Mouse (Mus musculus): Measurements from ENCODE around the gene Acadl. TPM values are rescaled to one million over a fixed set of nuclear protein-coding genes. Genes with fewer than 3 reads are reported as not detected.
A peak's percentile ranks its signal among the peaks of the same experiment; 100 is the strongest.

Acadl gene
- polyA plus RNA-seq, 2 experiments = 34.8 to 105 TPM

GRCm38 (mm10) chr1:66880217-66880616 is 17.1 kb upstream of the Acadl start:
- DNase-seq (ENCODE audit: low read depth in 3 of 3, low spot score in 3 of 3) (no peak), ATAC-seq (ENCODE audit: insufficient read depth) (no peak)
- Histone ChIP-seq H3K9me3 (ENCODE audit: control insufficient read depth, low read length) (no peaks in the 10 kb centered on the region), H3K9ac (replicated peaks) (no peak overlapping the region), H3K36me3 (replicated peaks; ENCODE audit: control insufficient read depth, insufficient read depth, low read depth) (no peaks in the 10 kb centered on the region), H3K4me2 (ENCODE audit: low read depth) (no peak overlapping the region), H3K27me3 (ENCODE audit: control insufficient read depth, insufficient read depth, low read length) (no peaks in the 10 kb centered on the region), H3K4me1 (replicated peaks; ENCODE audit: control insufficient read depth in 2 of 2, insufficient read depth in 2 of 2, low read length in 1 of 2) (no peaks in the 10 kb centered on the region), H3K4me3 (ENCODE audit: insufficient read depth in 1 of 2, low read depth in 2 of 2, low read length in 2 of 2) (no peak overlapping the region), H3K27ac (no peak overlapping the region)
- 61% methylated on average over 2 of the region's 2 CpGs for WGBS (ENCODE audit: insufficient replicate concordance)
- TF ChIP-seq EP300 (IDR thresholded peaks at IDR 0.05; ENCODE audit: low read depth) (no peak), CTCF (IDR thresholded peaks at IDR 0.05; ENCODE audit: low read depth) (no peak)

- TF ChIP-seq EP300 (IDR thresholded peaks at IDR 0.05; ENCODE audit: low read depth) (no peak), CTCF (IDR thresholded peaks at IDR 0.05; ENCODE audit: low read depth) (no peak)
- no peaks in the 10 kb centered on the region for H3K4me1 ChIP-seq (replicated peaks; ENCODE audit: control insufficient read depth in 2 of 2, insufficient read depth in 2 of 2, low read length in 1 of 2)
- H3K27ac ChIP-seq = no peak overlapping the region
- DNase-seq (ENCODE audit: low read depth in 3 of 3, low spot score in 3 of 3) = no peak
- 70% methylated on average over 6 of the region's 6 CpGs for WGBS (ENCODE audit: insufficient replicate concordance)
- no peak overlapping the region for H3K9ac ChIP-seq (replicated peaks)
- H3K36me3 ChIP-seq (replicated peaks; ENCODE audit: control insufficient read depth, insufficient read depth, low read depth) = no peaks in the 10 kb centered on the region
- no peak for ATAC-seq (ENCODE audit: insufficient read depth)
- no peak overlapping the region for H3K4me2 ChIP-seq (ENCODE audit: low read depth)
- no peaks in the 10 kb centered on the region for H3K9me3 ChIP-seq (ENCODE audit: control insufficient read depth, low read length)
- H3K4me3 ChIP-seq (ENCODE audit: insufficient read depth in 1 of 2, low read depth in 2 of 2, low read length in 2 of 2) = no peak overlapping the region
- H3K27me3 ChIP-seq (ENCODE audit: control insufficient read depth, insufficient read depth, low read length) = no peaks in the 10 kb centered on the region
Observed at GRCm38 (mm10) chr1:66874740-66875139, 11.7 kb upstream of the Acadl start.

- Histone ChIP-seq H3K4me3 (ENCODE audit: insufficient read depth in 1 of 2, low read depth in 2 of 2, low read length in 2 of 2) (no peak overlapping the region), H3K9ac (replicated peaks) (no peak overlapping the region), H3K27ac (no peak overlapping the region), H3K27me3 (ENCODE audit: control insufficient read depth, insufficient read depth, low read length) (no peaks in the 10 kb centered on the region), H3K4me2 (ENCODE audit: low read depth) (no peak overlapping the region), H3K4me1 (replicated peaks; ENCODE audit: control insufficient read depth in 2 of 2, insufficient read depth in 2 of 2, low read length in 1 of 2) (no peaks in the 10 kb centered on the region), H3K9me3 (ENCODE audit: control insufficient read depth, low read length) (no peaks in the 10 kb centered on the region), H3K36me3 (replicated peaks; ENCODE audit: control insufficient read depth, insufficient read depth, low read depth) (no peaks in the 10 kb centered on the region)
- ATAC-seq (ENCODE audit: insufficient read depth) = no peak
- no peak for TF ChIP-seq CTCF (IDR thresholded peaks at IDR 0.05; ENCODE audit: low read depth)
- no peak for TF ChIP-seq EP300 (IDR thresholded peaks at IDR 0.05; ENCODE audit: low read depth)
- WGBS (ENCODE audit: insufficient replicate concordance) = 69% methylated on average over 7 of the region's 7 CpGs
- no peak for DNase-seq (ENCODE audit: low read depth in 3 of 3, low spot score in 3 of 3)
Observed at GRCm38 (mm10) chr1:66871591-66871990, 8.5 kb upstream of the Acadl start.

GRCm38 (mm10) chr1:66865633-66866032 is 2.6 kb upstream of the Acadl start:
- Histone ChIP-seq H3K9me3 (ENCODE audit: control insufficient read depth, low read length) (no peaks in the 10 kb centered on the region), H3K27ac (no peak overlapping the region), H3K4me3 (ENCODE audit: insufficient read depth in 1 of 2, low read depth in 2 of 2, low read length in 2 of 2) (no peak overlapping the region), H3K9ac (replicated peaks) (no peak overlapping the region), H3K4me1 (replicated peaks; ENCODE audit: control insufficient read depth in 2 of 2, insufficient read depth in 2 of 2, low read length in 1 of 2) (peaks cover 0 to 2% of the 10 kb centered on the region in 2 experiments; a peak in 1 of 4 replicates), H3K27me3 (ENCODE audit: control insufficient read depth, insufficient read depth, low read length) (no peaks in the 10 kb centered on the region), H3K36me3 (replicated peaks; ENCODE audit: control insufficient read depth, insufficient read depth, low read depth) (no peaks in the 10 kb centered on the region), H3K4me2 (ENCODE audit: low read depth) (no peak overlapping the region)
- TF ChIP-seq CTCF (IDR thresholded peaks at IDR 0.05; ENCODE audit: low read depth) (no peak), EP300 (IDR thresholded peaks at IDR 0.05; ENCODE audit: low read depth) (no peak)
- WGBS (ENCODE audit: insufficient replicate concordance) = 65% methylated on average over 4 of the region's 4 CpGs
- no peak for DNase-seq (ENCODE audit: low read depth in 3 of 3, low spot score in 3 of 3)
- ATAC-seq (ENCODE audit: insufficient read depth) = no peak

GRCm38 (mm10) chr1:66863741-66864495 is 841 bp upstream of the Acadl start:
- Histone ChIP-seq H3K27me3 (ENCODE audit: control insufficient read depth, insufficient read depth, low read length) (no peaks in the 10 kb centered on the region), H3K9me3 (ENCODE audit: control insufficient read depth, low read length) (no peaks in the 10 kb centered on the region), H3K4me1 (replicated peaks; ENCODE audit: control insufficient read depth in 2 of 2, insufficient read depth in 2 of 2, low read length in 1 of 2) (peaks cover 0 to 2% of the 10 kb centered on the region in 2 experiments; a peak in 1 of 4 replicates), H3K4me3 (ENCODE audit: insufficient read depth in 1 of 2, low read depth in 2 of 2, low read length in 2 of 2) (peak overlapping the region; percentile 67 to 95), H3K27ac (no peak overlapping the region), H3K9ac (replicated peaks) (peak overlapping the region; percentile 27), H3K36me3 (replicated peaks; ENCODE audit: control insufficient read depth, insufficient read depth, low read depth) (no peaks in the 10 kb centered on the region), H3K4me2 (ENCODE audit: low read depth) (peak overlapping the region; percentile 88)
- ATAC-seq (ENCODE audit: insufficient read depth) (no peak), DNase-seq (ENCODE audit: low read depth in 3 of 3, low spot score in 3 of 3) (peak in 1 of 3 experiments; percentile 28)
- 2% methylated on average over 9 of the region's 9 CpGs for WGBS (ENCODE audit: insufficient replicate concordance)
- no peak for TF ChIP-seq EP300 (IDR thresholded peaks at IDR 0.05; ENCODE audit: low read depth)
- no peak for TF ChIP-seq CTCF (IDR thresholded peaks at IDR 0.05; ENCODE audit: low read depth)
